Mouse (Mus musculus) C2C12 (cell line): ENCODE measurements around the gene Nrk.

Experiments used
- CTCF ChIP-seq: IDR thresholded peaks from one replicate; pipeline ENCODE4 v1.5.1; 2011; ENCODE audit not compliant: control insufficient read depth, insufficient read depth, insufficient read length
- MYOD1 ChIP-seq: IDR thresholded peaks from one replicate; pipeline ENCODE4 v1.6.1; 2011; ENCODE audit warnings: low read depth; ENCODE audit not compliant: control insufficient read depth, insufficient read length
- MYOG ChIP-seq: IDR thresholded peaks from one replicate; pipeline ENCODE4 v1.6.1; 2011; ENCODE audit not compliant: control insufficient read depth, insufficient read length; ENCODE audit errors: extremely low read depth

- TF ChIP-seq CTCF (no peak), MYOG (no peak), MYOD1 (no peak)
Measured at GRCm38 (mm10) chrX:139016540-139016939, 102.3 kb downstream of the Nrk start.
